Mouse (Mus musculus) embryonic fibroblast, embryonic 13.5 days (primary cell): ENCODE results near the gene Kars.

Source experiments
- CTCF ChIP-seq: IDR thresholded peaks from 2 replicates; pipeline ENCODE4 v1.5.1; 2011; ENCODE audit warnings: mild to moderate bottlenecking, control low read depth, low read length, moderate library complexity, borderline replicate concordance; ENCODE audit not compliant: insufficient read depth
- POLR2A ChIP-seq: IDR thresholded peaks from 2 replicates; pipeline ENCODE4 v1.6.1; 2011; ENCODE audit warnings: low read depth, mild to moderate bottlenecking, control low read depth, low read length, moderate library complexity

DNA sequence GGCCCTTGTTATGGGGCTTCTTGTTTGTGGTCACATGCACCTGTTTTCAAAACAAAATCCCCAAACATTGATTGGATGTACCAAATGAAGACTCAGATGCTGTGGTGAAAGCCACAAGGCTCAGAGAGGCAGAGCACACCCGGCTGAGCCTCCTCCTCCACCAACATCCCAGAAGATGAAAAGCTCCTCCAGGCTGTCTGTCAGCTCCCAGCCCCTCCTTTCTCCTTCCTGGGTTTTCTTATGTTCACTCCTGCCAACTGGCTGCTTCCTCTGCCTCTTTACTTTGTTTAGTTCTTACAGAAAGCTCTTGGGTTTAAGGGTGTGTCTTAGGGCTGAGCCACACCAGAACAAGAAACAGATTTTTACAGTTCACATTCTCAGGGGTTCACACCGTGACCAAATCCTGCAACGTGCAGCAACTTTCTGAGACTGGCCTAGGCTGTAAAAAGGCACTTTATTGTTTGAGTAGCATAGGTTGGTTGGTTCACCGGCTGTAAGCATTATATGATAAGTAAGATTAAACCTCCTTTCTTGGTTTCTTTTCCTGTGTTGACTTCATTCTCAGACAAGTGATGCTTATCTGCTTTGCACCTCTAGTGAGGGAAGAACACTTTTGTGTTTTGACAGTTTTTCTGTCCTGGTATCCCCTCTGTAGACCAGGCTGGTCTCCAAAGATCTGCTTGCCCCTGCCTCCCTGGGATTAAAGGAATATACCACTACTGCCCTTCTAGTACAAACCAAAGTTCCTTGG is 56.1 kb downstream of the Kars start:
- no peak for TF ChIP-seq CTCF
- TF ChIP-seq POLR2A, result no peak
